Mouse (Mus musculus): ENCODE data around the gene Specc1. TPM values are rescaled to one million over a fixed set of nuclear protein-coding genes. Genes with fewer than 3 reads are reported as not detected.

Gene Specc1
- polyA plus RNA-seq, 1 experiment from 2014 or later = 10.0 TPM

DNA sequence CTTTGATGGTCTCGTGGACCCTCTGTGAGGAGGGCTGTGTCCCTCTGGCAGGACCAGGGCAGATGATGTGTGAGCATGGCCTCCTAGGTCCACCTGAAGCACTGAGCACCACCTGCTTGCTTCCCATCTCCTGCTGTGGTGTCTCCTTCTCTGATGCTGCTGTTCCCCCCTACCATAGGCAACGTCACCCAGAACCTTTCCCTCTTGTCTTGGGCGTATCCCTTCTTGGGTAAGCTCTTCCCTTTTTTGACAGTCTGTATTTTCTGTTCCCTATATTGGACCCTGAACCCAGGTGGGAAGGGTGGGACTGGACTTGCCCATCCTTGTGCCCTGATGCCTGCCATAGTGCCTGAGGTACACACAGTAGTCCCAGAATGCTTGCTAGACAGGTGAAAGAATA lies 56.9 kb downstream of the Specc1 start:
- ATAC-seq (ENCODE audit: insufficient number of reproducible peaks, insufficient read depth, low FRiP score, low read depth) = no peak
- 83% methylated on average over 3 of the region's 3 CpGs for WGBS
- Histone ChIP-seq H3K9ac (replicated peaks; ENCODE audit: low read depth, low read length) (no peak overlapping the region), H3K4me2 (replicated peaks; ENCODE audit: low read depth, low read length) (no peak overlapping the region), H3K4me3 (ENCODE audit: low read depth, low read length) (no peak overlapping the region), H3K4me1 (ENCODE audit: control insufficient read depth, insufficient read depth, low read length) (no peaks in the 10 kb centered on the region), H3K27ac (ENCODE audit: low read length) (no peak overlapping the region), H3K27me3 (ENCODE audit: control insufficient read depth, insufficient read depth, low read length) (no peaks in the 10 kb centered on the region), H3K9me3 (ENCODE audit: control insufficient read depth, low read depth, low read length) (no peaks in the 10 kb centered on the region), H3K36me3 (ENCODE audit: control insufficient read depth, insufficient read depth, low read length) (no peaks in the 10 kb centered on the region)

DNA sequence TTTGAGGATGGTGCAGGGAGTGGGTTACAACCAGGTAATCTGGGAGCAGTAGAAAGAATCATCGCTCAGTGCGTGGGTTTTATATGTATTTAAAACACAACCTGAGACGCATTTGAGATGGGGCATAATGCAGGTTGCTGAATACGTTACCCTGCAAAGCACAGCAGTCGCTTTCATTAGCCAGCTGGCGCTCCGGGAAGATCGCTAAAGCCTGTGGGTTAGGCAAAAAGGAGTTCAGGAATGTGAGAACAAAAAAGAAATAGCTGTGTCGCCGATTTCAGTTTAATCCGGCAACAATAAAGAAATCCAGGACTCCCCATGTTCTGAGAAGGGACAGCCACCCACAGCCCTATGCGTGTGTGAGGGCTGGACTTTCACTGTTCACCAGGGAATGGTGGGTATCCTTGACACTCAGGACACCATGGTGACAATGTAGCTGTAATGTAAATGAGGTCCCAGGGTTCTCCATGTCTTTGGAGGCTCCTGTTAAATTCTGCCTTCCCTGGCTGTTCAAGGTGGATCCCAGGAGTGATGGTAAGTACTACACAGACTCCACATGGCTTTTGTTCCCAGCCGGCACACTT lies 58.6 kb downstream of the Specc1 start:
- H3K9me3 ChIP-seq (ENCODE audit: control insufficient read depth, low read depth, low read length) = no peaks in the 10 kb centered on the region
- H3K27me3 ChIP-seq (ENCODE audit: control insufficient read depth, insufficient read depth, low read length) = no peaks in the 10 kb centered on the region
- no peaks in the 10 kb centered on the region for H3K4me1 ChIP-seq (ENCODE audit: control insufficient read depth, insufficient read depth, low read length)
- H3K36me3 ChIP-seq (ENCODE audit: control insufficient read depth, insufficient read depth, low read length) = no peaks in the 10 kb centered on the region
- no peak overlapping the region for H3K4me2 ChIP-seq (replicated peaks; ENCODE audit: low read depth, low read length)
- no peak overlapping the region for H3K9ac ChIP-seq (replicated peaks; ENCODE audit: low read depth, low read length)
- H3K4me3 ChIP-seq (ENCODE audit: low read depth, low read length) = no peak overlapping the region
- H3K27ac ChIP-seq (ENCODE audit: low read length) = no peak overlapping the region
- no peak for ATAC-seq (ENCODE audit: insufficient number of reproducible peaks, insufficient read depth, low FRiP score, low read depth)
- 54% methylated on average over 13 of the region's 13 CpGs for WGBS

GRCm38 (mm10) chr11:62016985-62017384 lies 60.4 kb downstream of the Specc1 start:
- Histone ChIP-seq H3K27ac (ENCODE audit: low read length) (no peak overlapping the region), H3K36me3 (ENCODE audit: control insufficient read depth, insufficient read depth, low read length) (no peaks in the 10 kb centered on the region), H3K4me1 (ENCODE audit: control insufficient read depth, insufficient read depth, low read length) (no peaks in the 10 kb centered on the region), H3K9me3 (ENCODE audit: control insufficient read depth, low read depth, low read length) (no peaks in the 10 kb centered on the region), H3K4me2 (replicated peaks; ENCODE audit: low read depth, low read length) (no peak overlapping the region), H3K27me3 (ENCODE audit: control insufficient read depth, insufficient read depth, low read length) (no peaks in the 10 kb centered on the region), H3K9ac (replicated peaks; ENCODE audit: low read depth, low read length) (no peak overlapping the region), H3K4me3 (ENCODE audit: low read depth, low read length) (no peak overlapping the region)
- ATAC-seq (ENCODE audit: insufficient number of reproducible peaks, insufficient read depth, low FRiP score, low read depth) = no peak
- WGBS = 74% methylated on average over 2 of the region's 2 CpGs

- H3K4me1 ChIP-seq (ENCODE audit: control insufficient read depth, insufficient read depth, low read length) = no peaks in the 10 kb centered on the region
- H3K9ac ChIP-seq (replicated peaks; ENCODE audit: low read depth, low read length) = no peak overlapping the region
- H3K36me3 ChIP-seq (ENCODE audit: control insufficient read depth, insufficient read depth, low read length) = no peaks in the 10 kb centered on the region
- ATAC-seq (ENCODE audit: insufficient number of reproducible peaks, insufficient read depth, low FRiP score, low read depth) = no peak
- WGBS = 61% methylated on average over 10 of the region's 10 CpGs
- H3K27me3 ChIP-seq (ENCODE audit: control insufficient read depth, insufficient read depth, low read length) = no peaks in the 10 kb centered on the region
- H3K4me3 ChIP-seq (ENCODE audit: low read depth, low read length) = no peak overlapping the region
- no peak overlapping the region for H3K4me2 ChIP-seq (replicated peaks; ENCODE audit: low read depth, low read length)
- H3K9me3 ChIP-seq (ENCODE audit: control insufficient read depth, low read depth, low read length) = no peaks in the 10 kb centered on the region
- no peak overlapping the region for H3K27ac ChIP-seq (ENCODE audit: low read length)
These were observed 62.0 kb downstream of the Specc1 start for GRCm38 (mm10) chr11:62018315-62019205.

GRCm38 (mm10) chr11:62019857-62020256 lies 63.3 kb downstream of the Specc1 start:
- no peaks in the 10 kb centered on the region for H3K36me3 ChIP-seq (ENCODE audit: control insufficient read depth, insufficient read depth, low read length)
- H3K4me1 ChIP-seq (ENCODE audit: control insufficient read depth, insufficient read depth, low read length) = no peaks in the 10 kb centered on the region
- H3K4me2 ChIP-seq (replicated peaks; ENCODE audit: low read depth, low read length) = no peak overlapping the region
- no peak overlapping the region for H3K27ac ChIP-seq (ENCODE audit: low read length)
- H3K9ac ChIP-seq (replicated peaks; ENCODE audit: low read depth, low read length) = no peak overlapping the region
- H3K9me3 ChIP-seq (ENCODE audit: control insufficient read depth, low read depth, low read length) = no peaks in the 10 kb centered on the region
- H3K27me3 ChIP-seq (ENCODE audit: control insufficient read depth, insufficient read depth, low read length) = no peaks in the 10 kb centered on the region
- WGBS = 64% methylated on average over 3 of the region's 3 CpGs
- ATAC-seq (ENCODE audit: insufficient number of reproducible peaks, insufficient read depth, low FRiP score, low read depth) = no peak
- H3K4me3 ChIP-seq (ENCODE audit: low read depth, low read length) = no peak overlapping the region

DNA sequence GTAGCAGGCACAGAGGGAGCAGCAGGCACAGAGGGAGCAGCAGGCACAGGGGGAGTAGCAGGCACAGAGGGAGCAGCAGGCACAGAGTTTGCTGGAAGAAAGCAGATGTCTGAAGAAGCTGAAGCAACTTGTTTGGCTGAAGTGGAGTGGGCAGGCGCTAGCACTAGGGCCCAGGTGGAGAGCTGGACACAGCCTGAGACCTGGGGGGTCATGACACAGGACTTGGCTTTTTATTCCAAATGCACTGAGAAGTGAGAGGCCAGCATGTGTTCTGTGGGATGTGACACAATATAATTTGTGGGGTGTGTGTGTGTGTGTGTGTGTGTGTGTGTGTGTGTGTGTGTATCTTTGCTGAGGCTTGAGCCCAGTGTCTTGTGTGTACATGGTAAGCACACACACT lies 64.3 kb downstream of the Specc1 start:
- no peak overlapping the region for H3K4me3 ChIP-seq (ENCODE audit: low read depth, low read length)
- no peaks in the 10 kb centered on the region for H3K9me3 ChIP-seq (ENCODE audit: control insufficient read depth, low read depth, low read length)
- no peak overlapping the region for H3K27ac ChIP-seq (ENCODE audit: low read length)
- no peaks in the 10 kb centered on the region for H3K27me3 ChIP-seq (ENCODE audit: control insufficient read depth, insufficient read depth, low read length)
- H3K36me3 ChIP-seq (ENCODE audit: control insufficient read depth, insufficient read depth, low read length) = no peaks in the 10 kb centered on the region
- no peaks in the 10 kb centered on the region for H3K4me1 ChIP-seq (ENCODE audit: control insufficient read depth, insufficient read depth, low read length)
- no peak for ATAC-seq (ENCODE audit: insufficient number of reproducible peaks, insufficient read depth, low FRiP score, low read depth)
- no peak overlapping the region for H3K4me2 ChIP-seq (replicated peaks; ENCODE audit: low read depth, low read length)
- WGBS = 85% methylated on average over 1 of the region's 1 CpGs
- H3K9ac ChIP-seq (replicated peaks; ENCODE audit: low read depth, low read length) = no peak overlapping the region

DNA sequence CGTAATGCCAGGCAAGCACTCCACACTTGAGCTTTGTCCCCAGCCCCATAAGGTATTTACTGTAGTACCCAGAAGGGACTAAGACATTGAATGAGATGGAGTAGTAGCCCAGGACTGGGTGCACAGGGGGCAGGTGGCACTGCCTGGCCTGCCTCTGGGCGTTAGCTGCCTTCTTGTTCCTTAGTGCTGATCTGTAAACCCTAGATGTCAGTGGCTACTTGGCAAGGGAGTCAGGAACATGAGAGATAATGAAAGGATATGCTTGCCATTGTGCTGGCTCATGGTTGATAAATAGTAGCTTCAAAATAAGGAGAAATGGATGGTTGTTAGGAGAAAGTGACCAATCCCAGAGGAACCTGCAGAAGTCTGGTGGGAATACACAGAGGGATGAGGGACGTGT lies 65.5 kb downstream of the Specc1 start:
- no peaks in the 10 kb centered on the region for H3K4me1 ChIP-seq (ENCODE audit: control insufficient read depth, insufficient read depth, low read length)
- H3K36me3 ChIP-seq (ENCODE audit: control insufficient read depth, insufficient read depth, low read length) = no peaks in the 10 kb centered on the region
- H3K27me3 ChIP-seq (ENCODE audit: control insufficient read depth, insufficient read depth, low read length) = no peaks in the 10 kb centered on the region
- 81% methylated on average over 3 of the region's 3 CpGs for WGBS
- no peak overlapping the region for H3K4me3 ChIP-seq (ENCODE audit: low read depth, low read length)
- H3K9ac ChIP-seq (replicated peaks; ENCODE audit: low read depth, low read length) = no peak overlapping the region
- no peak overlapping the region for H3K27ac ChIP-seq (ENCODE audit: low read length)
- ATAC-seq (ENCODE audit: insufficient number of reproducible peaks, insufficient read depth, low FRiP score, low read depth) = no peak
- no peak overlapping the region for H3K4me2 ChIP-seq (replicated peaks; ENCODE audit: low read depth, low read length)
- no peaks in the 10 kb centered on the region for H3K9me3 ChIP-seq (ENCODE audit: control insufficient read depth, low read depth, low read length)

GRCm38 (mm10) chr11:62022718-62023493 lies 66.3 kb downstream of the Specc1 start:
- Histone ChIP-seq H3K4me3 (ENCODE audit: low read depth, low read length) (no peak overlapping the region), H3K4me1 (ENCODE audit: control insufficient read depth, insufficient read depth, low read length) (no peaks in the 10 kb centered on the region), H3K36me3 (ENCODE audit: control insufficient read depth, insufficient read depth, low read length) (no peaks in the 10 kb centered on the region), H3K27ac (ENCODE audit: low read length) (no peak overlapping the region), H3K9ac (replicated peaks; ENCODE audit: low read depth, low read length) (no peak overlapping the region), H3K9me3 (ENCODE audit: control insufficient read depth, low read depth, low read length) (no peaks in the 10 kb centered on the region), H3K27me3 (ENCODE audit: control insufficient read depth, insufficient read depth, low read length) (no peaks in the 10 kb centered on the region), H3K4me2 (replicated peaks; ENCODE audit: low read depth, low read length) (no peak overlapping the region)
- 85% methylated on average over 8 of the region's 8 CpGs for WGBS
- ATAC-seq (ENCODE audit: insufficient number of reproducible peaks, insufficient read depth, low FRiP score, low read depth) = no peak

Measured in stomach, embryonic 14.5 days (tissue).